Mouse (Mus musculus) lung, postnatal 0 days (tissue): ENCODE data around the gene 4930568D16Rik.

Source experiments
- CTCF ChIP-seq: IDR thresholded peaks from 2 replicates; pipeline ENCODE4 v1.5.1; 2016; ENCODE audit warnings: antibody characterized with exemption, mild to moderate bottlenecking
- EP300 ChIP-seq: IDR thresholded peaks from 2 replicates; pipeline ENCODE4 v1.6.1; 2016; ENCODE audit warnings: antibody characterized with exemption, mild to moderate bottlenecking, control low read depth

DNA sequence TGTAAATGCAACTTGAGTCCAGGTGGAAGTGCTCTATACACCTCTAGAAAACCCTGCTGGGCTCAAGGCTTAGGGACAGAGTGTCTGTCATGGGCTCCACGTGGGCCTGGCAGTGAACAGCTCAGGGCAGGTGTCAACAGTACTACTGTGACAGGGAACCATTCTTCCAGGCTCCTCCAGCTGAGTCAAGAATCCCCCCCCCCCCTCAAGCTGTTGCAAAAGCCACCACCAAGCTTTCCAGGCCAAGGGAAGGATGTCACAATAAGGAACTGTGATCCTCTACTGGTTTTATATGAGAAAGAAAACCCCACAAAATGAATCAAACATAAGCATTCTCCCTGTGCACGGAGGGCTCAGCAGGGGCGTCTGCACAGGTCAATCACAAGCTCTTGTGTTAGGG, 53.2 kb downstream of the 4930568D16Rik start:
- TF ChIP-seq EP300 (no peak), CTCF (no peak)
